Mouse (Mus musculus): ENCODE data around the gene Rps3a1. TPM values are rescaled to one million over a fixed set of nuclear protein-coding genes. Genes with fewer than 3 reads are reported as not detected.

The Rps3a1 gene
- total and polyA plus RNA-seq, 2 experiments from 2014 or later, result 683 to 694 TPM

GRCm38 (mm10) chr3:86129757-86130156, 12.7 kb downstream of the Rps3a1 start:
- peak; percentile 47 for DNase-seq (ENCODE audit: low spot score)
- no peak for ATAC-seq (ENCODE audit: insufficient read depth, low read depth)
- TF ChIP-seq EP300 (IDR thresholded peaks at IDR 0.05; ENCODE audit: low read depth) (no peak), CTCF (IDR thresholded peaks at IDR 0.05; ENCODE audit: low read depth) (peak; percentile 80)

GRCm38 (mm10) chr3:86123251-86123746, 19.2 kb downstream of the Rps3a1 start:
- H3K27me3 ChIP-seq (ENCODE audit: control insufficient read depth, insufficient read depth, low read length), result no peaks in the 10 kb centered on the region
- H3K4me3 ChIP-seq (ENCODE audit: low read depth, low read length), result no peak overlapping the region
- H3K4me2 ChIP-seq (ENCODE audit: low read depth, low read length), result no peak overlapping the region
- H3K36me3 ChIP-seq (replicated peaks; ENCODE audit: control insufficient read depth, insufficient read depth, low read length), result peaks cover 37% of the 10 kb centered on the region
- DNase-seq (ENCODE audit: low spot score) (no peak), ATAC-seq (ENCODE audit: insufficient read depth, low read depth) (no peak)
- no peak for TF ChIP-seq CTCF (IDR thresholded peaks at IDR 0.05; ENCODE audit: low read depth)
- TF ChIP-seq EP300 (IDR thresholded peaks at IDR 0.05; ENCODE audit: low read depth), result no peak
- no peaks in the 10 kb centered on the region for H3K9me3 ChIP-seq (replicated peaks; ENCODE audit: control insufficient read depth, low read length)
- 69% methylated on average over 8 of the region's 8 CpGs for WGBS
- no peaks in the 10 kb centered on the region for H3K4me1 ChIP-seq (ENCODE audit: control insufficient read depth, insufficient read depth)
- no peak overlapping the region for H3K9ac ChIP-seq (replicated peaks; ENCODE audit: low read depth, low read length)
- H3K27ac ChIP-seq (ENCODE audit: low read depth), result no peak overlapping the region

More at GRCm38 (mm10) chr3:86129757-86130156, 12.7 kb downstream of the Rps3a1 start:
- Histone ChIP-seq H3K4me1 (ENCODE audit: control insufficient read depth, insufficient read depth) (no peaks in the 10 kb centered on the region), H3K27ac (ENCODE audit: low read depth) (no peak overlapping the region), H3K4me2 (ENCODE audit: low read depth, low read length) (no peak overlapping the region), H3K36me3 (replicated peaks; ENCODE audit: control insufficient read depth, insufficient read depth, low read length) (peaks cover 29% of the 10 kb centered on the region), H3K9me3 (replicated peaks; ENCODE audit: control insufficient read depth, low read length) (no peaks in the 10 kb centered on the region), H3K9ac (replicated peaks; ENCODE audit: low read depth, low read length) (no peak overlapping the region), H3K27me3 (ENCODE audit: control insufficient read depth, insufficient read depth, low read length) (no peaks in the 10 kb centered on the region), H3K4me3 (ENCODE audit: low read depth, low read length) (no peak overlapping the region)
- WGBS, result 10% methylated on average over 6 of the region's 6 CpGs

- ATAC-seq (ENCODE audit: insufficient read depth, low read depth) (no peak), DNase-seq (ENCODE audit: low spot score) (no peak)
- Histone ChIP-seq H3K27me3 (ENCODE audit: control insufficient read depth, insufficient read depth, low read length) (no peaks in the 10 kb centered on the region), H3K27ac (ENCODE audit: low read depth) (no peak overlapping the region), H3K9me3 (replicated peaks; ENCODE audit: control insufficient read depth, low read length) (no peaks in the 10 kb centered on the region), H3K4me1 (ENCODE audit: control insufficient read depth, insufficient read depth) (no peaks in the 10 kb centered on the region), H3K4me2 (ENCODE audit: low read depth, low read length) (no peak overlapping the region), H3K9ac (replicated peaks; ENCODE audit: low read depth, low read length) (no peak overlapping the region), H3K4me3 (ENCODE audit: low read depth, low read length) (no peak overlapping the region), H3K36me3 (replicated peaks; ENCODE audit: control insufficient read depth, insufficient read depth, low read length) (peaks cover 32% of the 10 kb centered on the region)
- TF ChIP-seq CTCF (IDR thresholded peaks at IDR 0.05; ENCODE audit: low read depth), result no peak
- no peak for TF ChIP-seq EP300 (IDR thresholded peaks at IDR 0.05; ENCODE audit: low read depth)
Observed at GRCm38 (mm10) chr3:86122156-86122555, 20.3 kb downstream of the Rps3a1 start.

GRCm38 (mm10) chr3:86119237-86119932, 23.1 kb downstream of the Rps3a1 start:
- H3K4me3 ChIP-seq (ENCODE audit: low read depth, low read length), result no peak overlapping the region
- no peak overlapping the region for H3K4me2 ChIP-seq (ENCODE audit: low read depth, low read length)
- H3K9ac ChIP-seq (replicated peaks; ENCODE audit: low read depth, low read length), result no peak overlapping the region
- no peaks in the 10 kb centered on the region for H3K27me3 ChIP-seq (ENCODE audit: control insufficient read depth, insufficient read depth, low read length)
- no peak overlapping the region for H3K27ac ChIP-seq (ENCODE audit: low read depth)
- WGBS, result 63% methylated on average over 16 of the region's 16 CpGs
- TF ChIP-seq CTCF (IDR thresholded peaks at IDR 0.05; ENCODE audit: low read depth) (no peak), EP300 (IDR thresholded peaks at IDR 0.05; ENCODE audit: low read depth) (no peak)
- DNase-seq (ENCODE audit: low spot score), result no peak
- peaks cover 21% of the 10 kb centered on the region for H3K36me3 ChIP-seq (replicated peaks; ENCODE audit: control insufficient read depth, insufficient read depth, low read length)
- H3K9me3 ChIP-seq (replicated peaks; ENCODE audit: control insufficient read depth, low read length), result no peaks in the 10 kb centered on the region; the same call in 1 of the 2 replicates
- no peaks in the 10 kb centered on the region for H3K4me1 ChIP-seq (ENCODE audit: control insufficient read depth, insufficient read depth)
- no peak for ATAC-seq (ENCODE audit: insufficient read depth, low read depth)

DNA sequence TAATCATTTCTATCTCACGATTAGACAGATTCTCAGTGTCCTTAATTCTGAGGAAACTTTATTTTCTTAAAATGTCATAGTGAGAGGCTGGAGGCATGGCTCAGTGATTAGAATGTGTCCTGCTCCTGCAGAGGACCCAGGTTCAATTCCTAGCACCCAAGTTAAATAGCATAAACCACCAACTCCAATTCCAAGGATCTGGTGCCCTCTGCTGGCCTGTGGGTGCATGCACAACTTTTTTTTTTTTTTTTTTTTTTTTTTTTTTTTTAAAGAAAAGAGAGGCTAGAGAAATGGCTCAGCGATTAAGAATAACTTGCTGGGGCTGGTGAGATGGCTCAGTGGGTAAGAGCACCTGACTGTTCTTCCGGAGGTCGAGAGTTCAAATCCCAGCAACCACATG, 25.6 kb downstream of the Rps3a1 start:
- no peak for DNase-seq (ENCODE audit: low spot score)
- TF ChIP-seq EP300 (IDR thresholded peaks at IDR 0.05; ENCODE audit: low read depth), result no peak
- TF ChIP-seq CTCF (IDR thresholded peaks at IDR 0.05; ENCODE audit: low read depth), result peak; percentile 20; the same call in 1 of the 2 replicates
- H3K4me2 ChIP-seq (ENCODE audit: low read depth, low read length), result no peak overlapping the region
- H3K9ac ChIP-seq (replicated peaks; ENCODE audit: low read depth, low read length), result no peak overlapping the region
- WGBS, result 82% methylated on average over 4 of the region's 4 CpGs
- no peaks in the 10 kb centered on the region for H3K4me1 ChIP-seq (ENCODE audit: control insufficient read depth, insufficient read depth)
- no peaks in the 10 kb centered on the region; the same call in 1 of the 2 replicates for H3K9me3 ChIP-seq (replicated peaks; ENCODE audit: control insufficient read depth, low read length)
- no peak overlapping the region for H3K27ac ChIP-seq (ENCODE audit: low read depth)
- no peak overlapping the region for H3K4me3 ChIP-seq (ENCODE audit: low read depth, low read length)
- no peak for ATAC-seq (ENCODE audit: insufficient read depth, low read depth)
- peaks cover 16% of the 10 kb centered on the region for H3K36me3 ChIP-seq (replicated peaks; ENCODE audit: control insufficient read depth, insufficient read depth, low read length)
- no peaks in the 10 kb centered on the region for H3K27me3 ChIP-seq (ENCODE audit: control insufficient read depth, insufficient read depth, low read length)
